Mouse (Mus musculus) olfactory bulb, adult 2 months (tissue): Measurements from ENCODE around the gene Pnkp.

ENCODE experiments used
- CTCF ChIP-seq: fragments of 200-500 bp; IDR thresholded peaks from 2 replicates; pipeline ENCODE4 v1.5.1; 2012; ENCODE audit warnings: low read depth, mild to moderate bottlenecking, low read length, moderate library complexity; ENCODE audit not compliant: insufficient read depth
- POLR2A ChIP-seq: fragments of 200-500 bp; IDR thresholded peaks from 2 replicates; pipeline ENCODE4 v1.6.1; 2012; ENCODE audit warnings: mild to moderate bottlenecking, low read depth, low read length, moderate library complexity; ENCODE audit not compliant: insufficient read depth

- no peak for TF ChIP-seq CTCF
- no peak for TF ChIP-seq POLR2A
Measured at GRCm38 (mm10) chr7:44859896-44860295, 3.0 kb downstream of the Pnkp start.
